ENCODE assay signal across 13 mouse cellular contexts in the genomic region with DNA sequence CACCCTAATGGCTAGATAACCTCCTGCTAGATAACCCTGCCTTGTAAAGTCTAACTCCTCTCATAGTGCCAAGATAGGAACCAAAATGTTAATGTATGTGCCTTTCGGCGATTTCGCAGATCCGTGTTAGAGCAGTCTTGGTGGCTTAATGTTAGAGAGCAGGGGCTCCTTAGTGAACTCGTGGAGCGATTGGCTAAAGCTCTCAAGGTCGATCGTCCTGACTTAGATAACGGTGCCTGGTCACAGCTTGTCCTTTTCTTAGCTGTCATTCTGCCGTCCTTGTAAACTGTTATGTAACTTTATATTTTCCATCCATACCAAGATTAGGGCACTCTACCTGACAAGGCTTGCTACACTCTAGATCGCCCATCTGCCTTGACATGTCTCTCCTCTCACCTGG.
"Had no signal": no experiment of that assay in that cellular context is flagged by ENCODE, and none has a peak within 500 bp of the region (broad histone marks: within the 10 kb centered on the region; RNA-seq: fewer than 3 reads in every experiment).

No protein-coding gene starts in this region.

- H3K36me3 ChIP-seq: limb, embryonic 13.5 days; midbrain, embryonic 13.5 days; neural tube, embryonic 12.5 days; stomach, embryonic 15.5 days had no signal

- H3K4me1 ChIP-seq: limb, embryonic 13.5 days; stomach, embryonic 15.5 days had no signal

- H3K9me3 ChIP-seq: limb, embryonic 13.5 days; midbrain, embryonic 13.5 days; neural tube, embryonic 12.5 days; stomach, embryonic 15.5 days had no signal

- H3K9ac ChIP-seq: limb, embryonic 13.5 days; liver, embryonic 14.5 days; midbrain, embryonic 13.5 days; neural tube, embryonic 12.5 days; stomach, embryonic 15.5 days had no signal

- H3K27ac ChIP-seq: layer of hippocampus, adult 2 months; limb, embryonic 13.5 days; liver, embryonic 14.5 days; midbrain, embryonic 13.5 days; neural tube, embryonic 12.5 days; stomach, embryonic 15.5 days had no signal

- H3K27me3 ChIP-seq: neural tube, embryonic 12.5 days; stomach, embryonic 15.5 days had no signal

- DNase-seq: kidney, adult 9 months; kidney, postnatal 10 days; kidney, postnatal 4 days; left cerebral cortex, postnatal 4 days; lung, adult 18-20 months; retina, postnatal 1 day; thymus, postnatal 4 days had no signal

- H3K4me3 ChIP-seq: layer of hippocampus, adult 2 months; limb, embryonic 13.5 days; midbrain, embryonic 13.5 days; neural tube, embryonic 12.5 days; stomach, embryonic 15.5 days had no signal
